ENCODE assay signal across 8 mouse cellular contexts in the genomic region with DNA sequence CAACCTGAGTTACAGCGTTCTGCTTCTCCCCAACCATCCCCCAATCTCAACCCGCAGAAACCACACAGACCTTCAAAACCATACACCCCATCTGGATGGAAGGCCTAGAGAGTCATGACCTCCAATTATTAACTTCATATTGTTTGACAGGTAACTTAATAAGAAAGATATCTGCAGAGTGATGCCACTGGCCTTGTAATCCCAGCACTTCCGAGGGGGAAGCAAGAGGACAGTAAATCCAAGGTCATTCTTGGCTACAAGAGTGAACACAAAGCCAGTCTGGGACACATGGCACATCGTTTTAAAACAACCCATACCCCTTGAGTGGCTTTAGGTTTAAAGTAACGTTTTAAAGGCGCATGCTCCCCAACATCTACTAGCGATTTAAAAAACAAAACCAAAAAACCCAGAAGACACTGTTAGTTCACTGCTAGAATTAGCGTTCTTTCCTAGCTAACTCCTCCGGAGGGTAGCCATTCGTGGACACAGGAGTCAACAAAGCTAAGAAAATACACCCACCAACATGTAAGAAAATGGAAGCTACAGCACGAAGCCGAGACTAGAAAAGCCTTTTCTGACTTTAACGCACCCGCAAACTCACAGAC. TPM values are rescaled to one million over a fixed set of nuclear protein-coding genes. Genes with fewer than 3 reads are reported as not detected.
DNase-seq lines count a peak whose midpoint lies in the region; ATAC-seq and TF ChIP-seq lines count a peak whose summit lies in the region.

No protein-coding gene starts in this region.

- peak overlapping the region; percentile 91 for H3K27ac ChIP-seq in layer of hippocampus, adult 2 months
- H3K27ac ChIP-seq in cortical plate, adult 2 months (ENCODE audit: insufficient read depth, low read length), result no peak overlapping the region
- H3K27ac ChIP-seq in hindbrain, embryonic 11.5 days (ENCODE audit: low read depth, low read length), result peak overlapping the region; percentile 30

- peak overlapping the region; percentile 74 for H3K4me2 ChIP-seq in hindbrain, embryonic 11.5 days (replicated peaks; ENCODE audit: low read depth, low read length)

- H3K4me1 ChIP-seq in cortical plate, adult 2 months (ENCODE audit: control insufficient read depth, insufficient read depth, low read length), result peaks cover 2% of the 10 kb centered on the region; the same call in 1 of the 2 replicates
- peaks cover 2% of the 10 kb centered on the region; the same call in 1 of the 2 replicates for H3K4me1 ChIP-seq in hindbrain, embryonic 11.5 days (replicated peaks; ENCODE audit: control insufficient read depth, insufficient read depth, low read length)

- H3K4me3 ChIP-seq in layer of hippocampus, adult 2 months, result peak overlapping the region; percentile 91
- peak overlapping the region; percentile 93 for H3K4me3 ChIP-seq in cortical plate, adult 2 months (ENCODE audit: insufficient read depth, low read length)
- H3K4me3 ChIP-seq in hindbrain, embryonic 11.5 days (ENCODE audit: low read depth, low read length), result peak overlapping the region; percentile 95

- H3K9ac ChIP-seq in hindbrain, embryonic 11.5 days (ENCODE audit: low read depth, low read length), result peak overlapping the region; percentile 57

- no peak for TF ChIP-seq CTCF in layer of hippocampus, adult 2 months (conservative IDR thresholded peaks at IDR 0.05)
- TF ChIP-seq CTCF in cortical plate, adult 2 months (IDR thresholded peaks at IDR 0.05; ENCODE audit: extremely low read depth, insufficient read depth, low read length), result no peak

- no peaks in the 10 kb centered on the region for H3K36me3 ChIP-seq in hindbrain, embryonic 11.5 days (ENCODE audit: control insufficient read depth, insufficient read depth, low read length)

- H3K9me3 ChIP-seq in hindbrain, embryonic 11.5 days (ENCODE audit: control insufficient read depth, low read length), result no peaks in the 10 kb centered on the region

- no peak for DNase-seq in layer of hippocampus, adult 2 months (ENCODE audit: low spot score in 2 of 2)
- no peak for DNase-seq in layer of hippocampus, adult 8-10 months (ENCODE audit: low spot score in 2 of 2)
- no peak for DNase-seq in hindbrain, embryonic 11.5 days (ENCODE audit: low spot score)
- no peak for DNase-seq in right cerebral cortex, postnatal 14 days
- DNase-seq in retina, embryonic 14.5 days (ENCODE audit: low spot score), result no peak
- no peak for DNase-seq in cerebellum, postnatal 4 days (ENCODE audit: low spot score in 2 of 2)

- WGBS in hindbrain, embryonic 11.5 days, result 2% methylated on average over 14 of the region's 14 CpGs

- H3K27me3 ChIP-seq in hindbrain, embryonic 11.5 days (ENCODE audit: control insufficient read depth, insufficient read depth, low read length), result no peaks in the 10 kb centered on the region

- TF ChIP-seq POLR2A in cortical plate, adult 2 months (IDR thresholded peaks at IDR 0.05; ENCODE audit: extremely low read depth, insufficient read depth, low read length), result no peak

- peak; percentile 51 for ATAC-seq in hindbrain, embryonic 11.5 days (ENCODE audit: low FRiP score)
- ATAC-seq in megakaryocyte, adult 5-6 weeks (ENCODE audit: poor library complexity, severe bottlenecking), result peak; percentile 3

RNA-seq across cellular contexts. Expression of a gene that starts 0.7 kb away (rescaled TPM):
- total RNA-seq in layer of hippocampus, adult 2 months (2021), result 10 to 100 TPM; 64.8 to 76.0 TPM
- total RNA-seq in layer of hippocampus, adult 8-10 months (2022), result 10 to 100 TPM; 61.7 to 83.7 (median 73.7) TPM
- polyA plus RNA-seq in cortical plate, adult 2 months (2012; rRNA removed), result 53.4 and 54.3 TPM in 2 replicates
- 94.1 and 123 TPM in 2 replicates for polyA plus RNA-seq in hindbrain, embryonic 11.5 days (2014; fragmentation: Nextera tagmentation; extraction: Ambion mirVana)
- 28.4 and 33.9 TPM in 2 replicates for total RNA-seq in megakaryocyte, adult 5-6 weeks (2015)
- total RNA-seq in megakaryocyte, adult 5-6 weeks (2017), result 42.2 and 43.7 TPM in 2 replicates

RNA-seq across cellular contexts. Expression of a gene that starts 44.1 kb away (rescaled TPM):
- not detected for total RNA-seq in layer of hippocampus, adult 2 months (2021)
- not detected for total RNA-seq in layer of hippocampus, adult 8-10 months (2022)
- polyA plus RNA-seq in cortical plate, adult 2 months (2012; rRNA removed), result 0.06 and 0.08 TPM in 2 replicates
- 0.17 and 0.37 TPM in 2 replicates for polyA plus RNA-seq in hindbrain, embryonic 11.5 days (2014; fragmentation: Nextera tagmentation; extraction: Ambion mirVana)
- total RNA-seq in megakaryocyte, adult 5-6 weeks (2015), result 0.07 TPM in 1 of 2 replicates, not detected in the other
- 0.37 TPM in 1 of 2 replicates, not detected in the other for total RNA-seq in megakaryocyte, adult 5-6 weeks (2017)
